Mouse (Mus musculus) MEL (cell line): ENCODE data around the gene Tsku.

Experiments
- CHD2 ChIP-seq: IDR thresholded peaks from 2 replicates; pipeline ENCODE4 v1.6.1; 2011; ENCODE audit warnings: low read length, improper control_type of control experiment
- CTCF ChIP-seq, 3 experiments: IDR thresholded peaks in 2 of 3; conservative IDR thresholded peaks in 1 of 3; 2 replicates each; pipeline ENCODE4 v1.5.1; 2011 to 2012; ENCODE audit warnings: low read length in 3 of 3, low read depth in 2 of 3, mild to moderate bottlenecking in 2 of 3, improper control_type of control experiment in 1 of 3, inconsistent platforms in 1 of 3, mixed read lengths in 1 of 3, moderate library complexity in 1 of 3; ENCODE audit not compliant: control insufficient read depth in 1 of 3, insufficient read depth in 1 of 3, poor library complexity in 1 of 3, severe bottlenecking in 1 of 3
- ELF1 ChIP-seq: IDR thresholded peaks from 2 replicates; pipeline ENCODE4 v1.6.1; 2014; ENCODE audit warnings: low read depth, mild to moderate bottlenecking, inconsistent platforms, low read length, improper control_type of control experiment, moderate library complexity
- GATA1 ChIP-seq: IDR thresholded peaks from 2 replicates; pipeline ENCODE4 v1.6.1; 2011; ENCODE audit warnings: low read depth, low read length, improper control_type of control experiment
- HCFC1 ChIP-seq: IDR thresholded peaks from 2 replicates; pipeline ENCODE4 v1.6.1; 2012; ENCODE audit warnings: low read depth, mild to moderate bottlenecking, inconsistent platforms, low read length, improper control_type of control experiment, moderate library complexity
- MAX ChIP-seq: IDR thresholded peaks from 2 replicates; pipeline ENCODE4 v1.6.1; 2011; ENCODE audit warnings: low read length, improper control_type of control experiment
- POLR2A ChIP-seq, 2 experiments: IDR thresholded peaks; 2 replicates each; pipeline ENCODE4 v1.6.1; 2011 to 2012; ENCODE audit warnings: low read length in 2 of 2, mild to moderate bottlenecking in 2 of 2, control low read depth in 1 of 2, improper control_type of control experiment in 1 of 2, low read depth in 1 of 2, moderate library complexity in 1 of 2; ENCODE audit not compliant: control insufficient read depth in 1 of 2, insufficient read depth in 1 of 2, poor library complexity in 1 of 2
- USF1 ChIP-seq: IDR thresholded peaks from 2 replicates; pipeline ENCODE4 v1.6.1; 2014; ENCODE audit warnings: low read depth, mild to moderate bottlenecking, inconsistent platforms, low read length, improper control_type of control experiment, moderate library complexity
- ZKSCAN1 ChIP-seq: IDR thresholded peaks from 2 replicates; pipeline ENCODE4 v1.6.1; 2012; ENCODE audit warnings: low read depth, mild to moderate bottlenecking, inconsistent platforms, low read length, improper control_type of control experiment, moderate library complexity

DNA sequence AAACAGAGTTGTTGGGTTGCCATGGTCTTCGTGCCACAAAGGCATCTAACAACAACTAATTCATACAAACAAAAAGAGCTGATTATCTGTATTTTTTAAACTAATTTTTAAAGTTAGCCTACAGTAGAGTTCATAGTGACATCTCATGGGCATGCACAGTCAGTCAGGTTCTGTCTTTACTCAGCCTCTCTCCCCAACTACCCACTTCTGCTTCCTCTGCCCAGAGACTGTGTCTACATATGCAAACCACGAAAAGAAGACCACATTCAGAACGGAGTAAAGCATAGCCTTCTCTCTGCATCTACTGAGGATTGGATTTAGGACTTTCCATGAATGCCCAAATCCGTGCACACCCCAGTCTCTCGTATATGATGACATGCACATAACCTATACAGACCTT, 46.5 kb upstream of the Tsku start:
- no peak for TF ChIP-seq CHD2
- TF ChIP-seq CTCF (IDR thresholded peaks at IDR 0.05 in 2 of 3, conservative IDR thresholded peaks at IDR 0.05 in 1 of 3; ENCODE audit: control insufficient read depth in 1 of 3, insufficient read depth in 1 of 3, low read depth in 2 of 3, low read length in 3 of 3, poor library complexity in 1 of 3, severe bottlenecking in 1 of 3) = no peak
- TF ChIP-seq USF1 = no peak
- no peak for TF ChIP-seq POLR2A (IDR thresholded peaks at IDR 0.05; ENCODE audit: control insufficient read depth in 1 of 2, insufficient read depth in 1 of 2, low read depth in 1 of 2, low read length in 2 of 2, poor library complexity in 1 of 2)
- TF ChIP-seq ZKSCAN1 = no peak
- TF ChIP-seq GATA1 = no peak
- no peak for TF ChIP-seq MAX
- TF ChIP-seq HCFC1 = no peak
- no peak for TF ChIP-seq ELF1
